Mouse (Mus musculus) cerebral cortex, adult 2 months (tissue): Measurements from ENCODE around the gene Abtb2.

Experiments
- WGBS: fragments of 180-500 bp; shearing (Covaris S2); methylation state at CpG from one replicate; pipeline ENCODE4 v1.1.7; 2018; 5-methylcytosine and 5-hydroxymethylcytosine counted together

The Abtb2 gene

GRCm38 (mm10) chr2:103586423-103586822, 20.3 kb downstream of the Abtb2 start:
- 62% methylated on average over 3 of the region's 3 CpGs for WGBS

- 51% methylated on average over 5 of the region's 5 CpGs for WGBS
Observed at GRCm38 (mm10) chr2:103588776-103589175, 22.7 kb downstream of the Abtb2 start.

- 68% methylated on average over 4 of the region's 4 CpGs for WGBS
Observed at GRCm38 (mm10) chr2:103589400-103589799, 23.3 kb downstream of the Abtb2 start.

- 89% methylated on average over 7 of the region's 7 CpGs for WGBS
Observed at GRCm38 (mm10) chr2:103590645-103591044, 24.5 kb downstream of the Abtb2 start.

- 42% methylated on average over 9 of the region's 9 CpGs for WGBS
Observed at GRCm38 (mm10) chr2:103591742-103592590, 25.9 kb downstream of the Abtb2 start.

GRCm38 (mm10) chr2:103592591-103592929, 26.4 kb downstream of the Abtb2 start:
- 49% methylated on average over 3 of the region's 3 CpGs for WGBS

GRCm38 (mm10) chr2:103594592-103595011, 28.5 kb downstream of the Abtb2 start:
- WGBS: 93% methylated on average over 6 of the region's 6 CpGs

GRCm38 (mm10) chr2:103595028-103595651, 29.0 kb downstream of the Abtb2 start:
- 67% methylated on average over 5 of the region's 5 CpGs for WGBS

- 94% methylated on average over 1 of the region's 1 CpGs for WGBS
Observed at GRCm38 (mm10) chr2:103599296-103599695, 33.2 kb downstream of the Abtb2 start.

GRCm38 (mm10) chr2:103600165-103600891, 34.2 kb downstream of the Abtb2 start:
- 45% methylated on average over 8 of the region's 8 CpGs for WGBS

- 82% methylated on average over 1 of the region's 1 CpGs for WGBS
Observed at GRCm38 (mm10) chr2:103601126-103601525, 35.0 kb downstream of the Abtb2 start.

GRCm38 (mm10) chr2:103601531-103601930, 35.4 kb downstream of the Abtb2 start:
- 98% methylated on average over 1 of the region's 1 CpGs for WGBS

GRCm38 (mm10) chr2:103603209-103603608, 37.1 kb downstream of the Abtb2 start:
- 95% methylated on average over 3 of the region's 3 CpGs for WGBS

- 94% methylated on average over 1 of the region's 1 CpGs for WGBS
Observed at GRCm38 (mm10) chr2:103603869-103604268, 37.8 kb downstream of the Abtb2 start.

GRCm38 (mm10) chr2:103605805-103606498, 39.8 kb downstream of the Abtb2 start:
- 93% methylated on average over 4 of the region's 4 CpGs for WGBS

GRCm38 (mm10) chr2:103607926-103608325, 41.8 kb downstream of the Abtb2 start:
- 67% methylated on average over 10 of the region's 10 CpGs for WGBS

GRCm38 (mm10) chr2:103608947-103609346, 42.8 kb downstream of the Abtb2 start:
- 79% methylated on average over 1 of the region's 1 CpGs for WGBS

GRCm38 (mm10) chr2:103609499-103609898, 43.4 kb downstream of the Abtb2 start:
- 49% methylated on average over 3 of the region's 3 CpGs for WGBS

- WGBS: 68% methylated on average over 8 of the region's 8 CpGs
Observed at GRCm38 (mm10) chr2:103610831-103611535, 44.9 kb downstream of the Abtb2 start.

- WGBS: 82% methylated on average over 3 of the region's 3 CpGs
Observed at GRCm38 (mm10) chr2:103613865-103614264, 47.8 kb downstream of the Abtb2 start.

- WGBS: 91% methylated on average over 5 of the region's 5 CpGs
Observed at GRCm38 (mm10) chr2:103615028-103615427, 48.9 kb downstream of the Abtb2 start.
